Mouse (Mus musculus) right cerebral cortex, postnatal 4 days (tissue): ENCODE data around the gene Adamts10.

Experiments used
- DNase-seq: peaks from one replicate; pipeline ENCODE4 v3.0.0-alpha.2; 2022

Gene Adamts10

DNA sequence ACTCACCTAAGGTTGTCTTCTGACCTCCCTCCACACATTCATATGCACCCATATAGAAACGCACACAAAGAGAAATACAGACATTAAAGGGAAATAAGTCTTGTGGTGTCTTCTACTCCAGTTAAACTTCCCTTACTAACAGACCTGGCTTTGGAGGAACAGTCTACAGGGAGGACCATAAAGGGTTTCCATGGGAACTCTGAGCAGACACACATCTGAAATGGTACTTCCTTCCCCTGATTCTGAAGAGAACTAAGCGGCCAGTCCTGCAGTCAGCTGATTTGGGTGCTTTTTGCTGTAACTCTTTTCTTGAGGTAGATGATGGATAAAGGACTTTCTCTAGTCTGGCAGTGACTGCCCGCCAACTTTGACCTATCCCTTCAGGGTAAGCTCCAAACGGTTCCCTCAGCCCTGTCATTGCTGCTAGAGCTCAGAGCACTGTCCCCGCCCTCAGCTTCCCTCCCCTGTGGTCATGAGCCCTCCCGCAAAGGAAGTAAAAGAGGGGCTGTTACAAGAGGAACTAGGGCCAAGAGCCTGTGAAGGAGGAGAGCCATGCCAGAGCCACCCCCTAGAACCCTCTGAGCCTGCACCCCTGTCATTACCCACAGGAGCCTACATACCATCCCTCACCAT, 31.3 kb downstream of the Adamts10 start, which contains the start of gene Myo1f:
Myo1f (plus strand) TSS at position 485 of the 633 bp plus-strand sequence.
- no peak for DNase-seq

- DNase-seq = no peak
These were observed 33.9 kb downstream of the Adamts10 start for GRCm38 (mm10) chr17:33557922-33558321.

- DNase-seq = no peak
These were observed 39.6 kb downstream of the Adamts10 start for GRCm38 (mm10) chr17:33563527-33564076.

- no peak for DNase-seq
These were observed 40.6 kb downstream of the Adamts10 start for GRCm38 (mm10) chr17:33564599-33564998.

DNA sequence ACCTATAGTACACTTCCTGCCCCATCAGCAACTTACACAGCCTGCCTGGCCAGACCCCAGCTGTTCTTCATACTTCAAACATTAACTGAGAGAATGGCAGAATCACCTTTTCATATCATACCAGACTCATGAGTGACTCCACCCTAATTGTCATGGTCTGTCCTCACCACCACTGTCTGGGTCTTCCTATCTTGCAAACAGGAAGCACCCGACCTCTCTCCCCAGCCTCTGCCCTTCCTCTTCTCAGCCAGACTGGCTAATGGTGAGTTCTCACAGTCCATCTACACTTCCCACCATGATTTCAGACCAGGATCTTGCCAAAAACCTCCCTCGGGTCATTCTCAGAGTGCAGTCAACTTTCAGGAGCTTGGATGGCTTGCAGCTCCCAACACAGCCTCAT, 42.2 kb downstream of the Adamts10 start:
- DNase-seq = no peak

DNA sequence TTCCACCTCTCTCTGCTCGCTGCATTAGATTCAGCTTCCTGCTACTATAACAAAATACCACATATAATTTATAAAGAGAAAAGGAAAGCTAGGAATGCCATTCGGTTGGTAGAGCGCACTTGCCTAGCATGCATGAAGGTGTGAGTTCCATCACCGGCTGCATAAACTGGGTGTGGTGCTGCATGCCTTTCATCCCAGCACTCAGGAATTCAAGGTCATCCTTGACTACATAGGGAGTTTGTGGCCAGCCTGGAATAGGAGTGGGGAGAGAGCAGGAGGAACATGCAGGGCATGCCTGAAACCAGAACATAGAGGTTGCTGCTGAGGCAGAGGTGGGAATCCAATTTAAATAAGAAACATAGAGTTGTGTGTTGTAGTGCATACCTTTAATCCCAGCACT, 60.1 kb downstream of the Adamts10 start:
- no peak for DNase-seq

- no peak for DNase-seq
These were observed 62.0 kb downstream of the Adamts10 start for GRCm38 (mm10) chr17:33586011-33586410.

DNA sequence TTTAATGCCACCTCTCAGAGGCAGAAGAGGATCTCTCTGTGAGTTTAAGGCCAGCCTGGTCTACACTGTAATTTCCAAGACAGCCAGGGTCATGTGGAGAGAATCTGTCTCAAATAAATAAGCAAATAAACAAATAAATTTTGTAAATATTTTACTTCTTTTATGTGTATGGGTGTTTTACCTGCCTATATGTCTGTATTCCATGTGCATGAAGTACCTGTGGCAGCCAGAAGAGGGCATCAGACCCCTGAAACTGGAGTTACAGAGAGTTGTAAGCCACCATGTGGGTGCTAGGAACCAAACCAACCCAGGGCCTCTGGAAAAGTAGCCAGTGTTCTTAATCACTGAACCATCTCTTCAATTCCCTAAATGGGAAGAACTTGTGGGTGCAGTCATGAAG, 73.3 kb downstream of the Adamts10 start:
- DNase-seq = no peak

DNA sequence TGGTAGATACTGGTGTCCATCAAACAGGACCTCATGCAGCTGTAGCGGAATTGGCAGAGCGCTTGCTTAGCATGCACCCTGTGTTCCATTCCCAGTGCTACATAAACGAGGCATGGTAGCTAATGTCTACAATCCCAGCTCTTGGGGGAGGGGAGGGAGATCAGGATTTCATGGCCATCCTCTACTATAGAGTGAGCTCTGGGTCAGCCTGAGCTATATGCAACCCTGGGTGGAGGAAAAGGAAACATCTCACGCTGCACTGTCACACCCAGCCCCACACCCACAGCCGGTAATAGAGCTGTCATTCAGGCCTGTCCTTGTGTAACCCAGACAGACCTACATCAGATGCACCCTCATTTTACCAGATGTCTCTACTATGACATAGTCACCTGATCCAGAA, 74.5 kb downstream of the Adamts10 start:
- no peak for DNase-seq

DNA sequence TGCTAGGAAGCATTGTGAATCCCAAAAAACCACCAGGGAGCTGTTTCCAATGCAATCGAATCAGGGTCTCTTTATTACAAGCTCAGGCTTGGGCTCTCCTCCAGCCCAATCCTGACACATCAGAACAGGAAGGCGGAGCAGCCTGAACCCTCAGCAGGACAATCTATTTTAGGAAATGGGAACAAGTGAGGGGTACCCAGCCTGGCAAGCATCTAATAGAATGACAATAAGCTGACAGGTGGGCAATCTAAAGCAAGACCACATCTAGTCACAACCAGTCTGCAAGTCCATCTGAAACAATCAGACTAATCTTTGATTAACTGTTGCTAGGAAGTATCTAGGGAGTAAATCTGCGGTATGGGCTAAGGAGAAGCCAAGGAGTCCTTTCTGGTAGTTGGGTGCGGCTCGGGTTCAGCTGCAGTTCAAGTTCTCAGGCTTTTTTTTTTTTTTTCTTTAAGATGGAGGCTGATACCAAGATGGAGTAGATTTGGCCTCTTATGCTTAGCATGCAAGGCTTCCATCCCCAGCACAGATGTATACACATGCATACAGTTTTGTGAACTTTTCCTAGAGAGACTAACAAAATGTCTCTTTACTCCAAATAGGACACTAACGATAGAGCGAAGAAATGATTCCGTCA, 76.0 kb downstream of the Adamts10 start:
- no peak for DNase-seq

DNA sequence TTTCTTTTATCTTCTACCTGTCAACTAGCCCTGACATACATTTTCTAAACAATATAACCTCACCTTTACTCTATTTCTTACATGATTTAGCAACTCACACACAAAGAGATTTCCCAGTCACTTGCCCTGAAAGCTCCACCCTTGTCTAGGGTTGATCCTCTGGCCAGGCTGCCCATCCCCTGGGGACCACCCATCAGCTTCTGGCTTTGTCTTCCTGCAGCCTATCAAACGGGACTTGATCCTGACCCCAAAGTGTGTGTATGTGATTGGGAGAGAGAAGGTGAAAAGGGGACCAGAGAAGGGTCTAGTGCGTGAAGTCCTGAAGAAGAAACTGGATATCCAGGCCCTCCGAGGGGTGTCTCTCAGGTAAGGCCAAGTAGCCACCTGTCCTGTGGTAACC, 76.8 kb downstream of the Adamts10 start:
- no peak for DNase-seq

GRCm38 (mm10) chr17:33601947-33602346, 77.9 kb downstream of the Adamts10 start:
- DNase-seq = no peak
